Mouse (Mus musculus): Measurements from ENCODE around the gene Gm45799.

DNA sequence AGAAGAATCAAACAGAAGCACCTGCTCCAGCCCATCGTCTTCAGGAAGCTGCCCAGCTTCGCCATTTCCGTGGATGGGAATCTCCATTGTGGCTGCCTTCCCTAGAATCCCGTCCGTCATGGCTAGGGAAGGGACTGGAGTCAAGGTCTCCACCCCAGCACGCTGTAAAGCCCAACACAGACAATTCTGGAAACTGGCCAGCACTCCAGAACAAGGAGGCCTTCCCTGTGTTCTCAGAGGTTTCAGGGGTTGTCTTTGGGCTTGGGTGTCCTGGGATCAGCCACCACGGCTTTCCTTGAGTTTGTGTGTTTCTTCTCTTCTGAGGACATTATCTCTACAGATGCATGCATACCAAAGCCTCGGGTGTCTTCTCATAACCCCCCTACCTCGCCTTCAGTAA is 1.0 kb upstream of the Gm45799 start:
- TF ChIP-seq CTCF (IDR thresholded peaks at IDR 0.05; ENCODE audit: low read depth, low read length) (no peak), POLR2A (IDR thresholded peaks at IDR 0.05; ENCODE audit: borderline replicate concordance, low read depth, low read length) (no peak)
